Mouse (Mus musculus) kidney, embryonic 16.5 days (tissue): Measurements from ENCODE around the gene Cdyl2. TPM values are rescaled to one million over a fixed set of nuclear protein-coding genes. Genes with fewer than 3 reads are reported as not detected.

Source experiments
- ATAC-seq: fragments of 200-750 bp; cut with Nextera tagmentation; 2 replicates; pipeline ENCODE4 v1.8.0; 2017; ENCODE audit warnings: moderate TSS enrichment; ENCODE audit not compliant: low FRiP score, low TSS enrichment
- H3K27ac ChIP-seq: fragments of 300-500 bp; sonication (generic); 2 replicates; pipeline ENCODE4 v1.5.1; 2014; ENCODE audit warnings: low read length
- H3K27me3 ChIP-seq: fragments of 300-500 bp; sonication (generic); 2 replicates; pipeline ENCODE4 v1.6.1; 2014; ENCODE audit warnings: low read length, control low read depth, mixed read lengths; ENCODE audit not compliant: insufficient read depth
- H3K36me3 ChIP-seq: fragments of 300-500 bp; sonication (generic); 2 replicates; pipeline ENCODE4 v1.6.1; 2014; ENCODE audit warnings: low read length, control low read depth, mixed read lengths; ENCODE audit not compliant: insufficient read depth
- H3K4me1 ChIP-seq: fragments of 300-500 bp; sonication (generic); 2 replicates; pipeline ENCODE4 v1.6.1; 2014; ENCODE audit warnings: low read length, control low read depth, mixed read lengths; ENCODE audit not compliant: insufficient read depth
- H3K4me2 ChIP-seq: fragments of 300-500 bp; sonication (generic); replicated peaks from 2 replicates; pipeline ENCODE4 v1.6.1; 2014; ENCODE audit warnings: low read depth, low read length
- H3K4me3 ChIP-seq: fragments of 300-500 bp; sonication (generic); 2 replicates; pipeline ENCODE4 v1.5.1; 2014; ENCODE audit warnings: mild to moderate bottlenecking, low read length
- H3K9ac ChIP-seq: fragments of 300-500 bp; sonication (generic); replicated peaks from 2 replicates; pipeline ENCODE4 v1.6.1; 2014; ENCODE audit warnings: low read length
- H3K9me3 ChIP-seq: fragments of 300-500 bp; sonication (generic); 2 replicates; pipeline ENCODE4 v1.6.1; 2016; ENCODE audit warnings: low read length, control low read depth
- WGBS: fragments of 180-500 bp; shearing (Covaris S2); extraction: QIAGEN DNeasy Blood & Tissue Kit; methylation state at CpG from one replicate; pipeline ENCODE4 v1.1.7; 2014; 5-methylcytosine and 5-hydroxymethylcytosine counted together
- polyA plus RNA-seq: library from polyadenylated mRNA; unstranded; fragments of >200 nt; fragmentation: Nextera tagmentation; extraction: Ambion mirVana; gene quantifications from 2 replicates; pipeline ENCODE4 v1.2.1, GENCODE M21; 2015

Cdyl2 gene
- polyA plus RNA-seq, 1 experiment from 2014 or later = 9.9 TPM

DNA sequence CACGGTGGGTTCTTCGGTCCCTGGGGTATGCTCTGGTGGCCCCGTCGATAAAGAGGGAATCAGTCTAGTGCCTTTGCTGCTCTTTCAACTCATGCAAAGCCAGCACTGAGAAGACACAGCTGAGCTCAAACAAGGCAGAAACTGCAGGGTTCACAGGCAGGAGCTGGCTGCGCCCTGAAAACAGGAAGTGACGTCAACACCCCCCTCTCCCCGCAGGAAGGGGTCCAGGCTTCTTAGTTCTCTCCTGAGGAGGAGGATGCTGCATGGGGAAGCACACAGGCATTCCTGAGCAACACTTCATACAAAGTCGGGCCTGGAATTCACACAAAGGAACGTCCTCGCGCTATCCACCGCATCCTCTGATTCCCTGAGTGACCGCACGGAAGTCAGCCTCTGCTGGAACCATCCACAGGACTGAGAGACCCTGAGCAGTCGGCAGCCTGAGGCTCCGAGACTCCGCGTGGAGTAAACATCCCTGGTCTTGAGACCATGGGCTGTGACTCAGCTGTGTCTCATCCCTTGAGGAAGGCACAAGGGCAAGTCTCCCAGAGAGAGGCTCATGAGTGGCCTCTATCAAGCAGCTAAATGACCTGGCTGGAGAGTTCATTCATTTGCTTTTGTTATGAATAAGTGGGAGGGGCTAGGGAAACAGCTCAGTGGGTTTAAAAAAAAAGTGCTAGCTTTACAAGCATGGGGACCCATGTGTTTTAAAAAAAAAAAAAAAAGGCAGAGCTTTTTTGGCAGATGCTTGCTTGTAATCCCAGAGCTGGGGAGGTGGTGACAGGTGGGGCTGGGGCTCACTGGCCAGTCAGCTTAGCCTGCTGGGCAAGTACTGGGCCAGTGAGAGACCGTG lies 144.9 kb downstream of the Cdyl2 start:
- Histone ChIP-seq H3K9me3 (0 out of 2 replicates have a peak, but pooled peaks cover 6% of the 10 kb centered on the region), H3K4me2 (no peak overlapping the region), H3K4me3 (no peak overlapping the region), H3K27ac (no peak overlapping the region), H3K27me3 (no peaks in the 10 kb centered on the region), H3K36me3 (peaks cover 4% of the 10 kb centered on the region; the same call in 1 of the 2 replicates), H3K9ac (no peak overlapping the region), H3K4me1 (no peaks in the 10 kb centered on the region)
- ATAC-seq = no peak
- WGBS = 79% methylated on average over 19 of the region's 19 CpGs

DNA sequence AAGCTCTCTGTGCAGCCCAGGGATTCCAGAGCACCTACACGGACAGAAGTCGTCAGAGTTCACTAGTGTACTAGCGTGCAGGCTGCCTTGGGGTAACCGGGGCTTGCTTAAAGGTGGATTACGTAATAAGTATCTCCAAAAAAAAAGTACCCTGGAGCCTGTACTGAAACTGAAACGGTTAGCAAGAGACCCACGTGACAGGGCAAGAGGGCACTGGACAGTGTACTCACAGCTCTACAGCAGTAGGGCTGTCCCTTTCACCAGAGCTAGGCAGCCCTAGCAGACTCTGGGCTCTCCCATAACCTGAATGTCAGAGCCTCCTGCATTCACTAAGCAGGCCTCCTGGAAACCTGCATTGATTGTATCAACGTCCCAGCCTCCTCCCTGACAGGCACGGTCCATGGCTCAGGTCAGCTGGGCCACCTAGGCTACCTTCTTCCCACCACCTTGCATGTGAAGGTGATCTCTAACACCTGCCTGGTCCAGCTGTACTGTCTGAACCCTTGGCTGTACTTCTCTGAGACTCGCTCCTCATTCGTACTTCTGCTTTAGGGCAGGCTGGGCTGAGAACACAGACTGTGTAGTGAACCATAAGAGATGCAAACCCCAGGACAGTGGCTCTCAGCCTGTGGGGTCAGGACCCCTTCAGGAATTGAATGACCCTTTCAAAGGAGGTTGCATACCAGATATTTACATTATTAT lies 151.3 kb downstream of the Cdyl2 start:
- Histone ChIP-seq H3K4me3 (no peak overlapping the region), H3K4me2 (no peak overlapping the region), H3K9me3 (0 out of 2 replicates have a peak, but pooled peaks cover 6% of the 10 kb centered on the region), H3K9ac (no peak overlapping the region), H3K27me3 (no peaks in the 10 kb centered on the region), H3K4me1 (peaks cover 6% of the 10 kb centered on the region; the same call in 1 of the 2 replicates), H3K27ac (no peak overlapping the region), H3K36me3 (peaks cover 4% of the 10 kb centered on the region; the same call in 1 of the 2 replicates)
- no peak for ATAC-seq
- WGBS = 79% methylated on average over 11 of the region's 11 CpGs

DNA sequence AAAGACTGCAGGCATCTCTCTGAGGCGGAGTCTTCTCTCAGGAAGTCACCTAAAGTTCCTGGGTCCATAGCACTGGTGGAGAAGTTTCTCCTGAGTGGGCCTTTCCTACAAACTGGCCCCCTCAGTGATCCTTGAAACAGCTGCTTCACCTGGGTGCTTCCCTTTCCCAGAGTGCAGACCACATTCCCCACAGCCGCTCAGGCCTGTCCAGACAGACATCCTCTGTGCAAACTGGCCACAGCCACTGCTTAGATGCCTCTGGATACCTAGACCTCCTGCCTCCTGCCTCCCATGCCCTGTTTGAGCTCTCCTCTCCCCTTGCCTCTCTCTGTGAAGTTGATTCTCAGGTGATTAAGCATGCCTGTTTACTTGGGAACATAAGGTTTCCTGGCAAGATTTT lies 156.1 kb downstream of the Cdyl2 start:
- Histone ChIP-seq H3K4me2 (no peak overlapping the region), H3K36me3 (peaks cover 5% of the 10 kb centered on the region; the same call in 1 of the 2 replicates), H3K9ac (no peak overlapping the region), H3K9me3 (no peaks in the 10 kb centered on the region), H3K4me3 (no peak overlapping the region), H3K27ac (no peak overlapping the region), H3K4me1 (peaks cover 6% of the 10 kb centered on the region; the same call in 1 of the 2 replicates), H3K27me3 (no peaks in the 10 kb centered on the region)
- 75% methylated on average over 2 of the region's 2 CpGs for WGBS
- peak; percentile 73 for ATAC-seq

DNA sequence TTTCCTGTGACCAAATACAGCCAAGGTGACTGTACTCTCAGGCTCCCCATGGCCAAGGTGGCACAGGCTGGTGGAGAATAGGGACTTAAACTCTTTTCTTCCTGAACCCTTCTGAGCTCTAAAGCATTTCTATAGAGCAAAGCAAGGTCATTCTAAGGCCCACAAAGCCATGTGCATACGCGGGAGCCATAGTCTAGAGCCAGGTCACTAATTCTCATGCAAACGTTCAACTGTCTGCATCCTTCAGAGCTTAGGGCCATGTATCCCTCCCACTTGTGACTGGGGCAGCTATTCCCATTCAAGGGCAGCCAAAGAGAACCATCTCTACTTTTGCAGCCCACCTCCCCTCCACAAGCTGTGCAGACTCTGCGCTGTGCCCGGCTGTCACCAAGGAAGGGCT lies 159.7 kb downstream of the Cdyl2 start:
- no peak overlapping the region for H3K27ac ChIP-seq
- no peak overlapping the region for H3K4me3 ChIP-seq
- H3K9ac ChIP-seq = no peak overlapping the region
- peaks cover 6% of the 10 kb centered on the region; the same call in 1 of the 2 replicates for H3K4me1 ChIP-seq
- peaks cover 5% of the 10 kb centered on the region; the same call in 1 of the 2 replicates for H3K36me3 ChIP-seq
- WGBS = 93% methylated on average over 5 of the region's 5 CpGs
- H3K9me3 ChIP-seq = no peaks in the 10 kb centered on the region
- no peak for ATAC-seq
- no peak overlapping the region for H3K4me2 ChIP-seq
- no peaks in the 10 kb centered on the region for H3K27me3 ChIP-seq

GRCm38 (mm10) chr8:116552778-116553177 lies 180.0 kb downstream of the Cdyl2 start:
- Histone ChIP-seq H3K4me3 (no peak overlapping the region), H3K4me2 (no peak overlapping the region), H3K36me3 (no peaks in the 10 kb centered on the region), H3K9ac (no peak overlapping the region), H3K9me3 (no peaks in the 10 kb centered on the region), H3K4me1 (no peaks in the 10 kb centered on the region), H3K27me3 (no peaks in the 10 kb centered on the region), H3K27ac (no peak overlapping the region)
- 84% methylated on average over 3 of the region's 3 CpGs for WGBS
- ATAC-seq = no peak

- Histone ChIP-seq H3K27me3 (no peaks in the 10 kb centered on the region), H3K9me3 (no peaks in the 10 kb centered on the region), H3K27ac (no peak overlapping the region), H3K4me2 (no peak overlapping the region), H3K9ac (no peak overlapping the region), H3K36me3 (no peaks in the 10 kb centered on the region), H3K4me3 (no peak overlapping the region), H3K4me1 (no peaks in the 10 kb centered on the region)
- WGBS = 85% methylated on average over 6 of the region's 6 CpGs
- ATAC-seq = no peak
Measured at GRCm38 (mm10) chr8:116552255-116552654, 180.5 kb downstream of the Cdyl2 start.

DNA sequence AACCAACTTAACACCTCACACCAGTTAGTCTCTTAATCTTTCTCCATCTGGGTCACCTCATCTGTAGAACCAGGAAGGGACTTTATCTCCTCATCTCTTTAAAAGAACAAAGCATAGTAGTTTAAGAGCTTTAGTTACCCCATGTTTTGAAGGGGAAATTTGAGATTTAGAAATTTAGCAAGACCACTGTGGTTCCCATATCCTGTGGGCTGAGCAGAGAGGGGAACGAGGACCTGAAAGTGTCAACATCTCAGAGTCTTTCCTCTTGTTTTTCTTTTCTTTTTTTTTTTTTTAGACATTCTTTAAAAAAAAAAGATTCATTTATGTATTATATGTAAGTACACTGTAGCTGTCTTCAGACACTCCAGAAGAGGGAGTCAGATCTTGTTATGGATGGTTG lies 189.4 kb downstream of the Cdyl2 start:
- H3K27ac ChIP-seq = no peak overlapping the region
- no peak overlapping the region for H3K9ac ChIP-seq
- WGBS = 44% methylated on average over 1 of the region's 1 CpGs
- H3K4me1 ChIP-seq = no peaks in the 10 kb centered on the region
- ATAC-seq = no peak
- H3K36me3 ChIP-seq = no peaks in the 10 kb centered on the region
- H3K9me3 ChIP-seq = no peaks in the 10 kb centered on the region
- H3K4me3 ChIP-seq = no peak overlapping the region
- H3K4me2 ChIP-seq = no peak overlapping the region
- H3K27me3 ChIP-seq = no peaks in the 10 kb centered on the region

- H3K4me2 ChIP-seq = no peak overlapping the region
- H3K4me3 ChIP-seq = no peak overlapping the region
- WGBS = 86% methylated on average over 5 of the region's 5 CpGs
- H3K4me1 ChIP-seq = no peaks in the 10 kb centered on the region
- H3K27me3 ChIP-seq = no peaks in the 10 kb centered on the region
- H3K9me3 ChIP-seq = no peaks in the 10 kb centered on the region
- no peak overlapping the region for H3K9ac ChIP-seq
- H3K36me3 ChIP-seq = no peaks in the 10 kb centered on the region
- no peak overlapping the region for H3K27ac ChIP-seq
- ATAC-seq = no peak
Measured at GRCm38 (mm10) chr8:116542842-116543241, 189.9 kb downstream of the Cdyl2 start.

GRCm38 (mm10) chr8:116540136-116540535 lies 192.7 kb downstream of the Cdyl2 start:
- no peaks in the 10 kb centered on the region for H3K27me3 ChIP-seq
- H3K9me3 ChIP-seq = no peaks in the 10 kb centered on the region
- no peaks in the 10 kb centered on the region for H3K36me3 ChIP-seq
- H3K27ac ChIP-seq = no peak overlapping the region
- H3K4me2 ChIP-seq = no peak overlapping the region
- ATAC-seq = no peak
- 77% methylated on average over 1 of the region's 1 CpGs for WGBS
- no peak overlapping the region for H3K9ac ChIP-seq
- no peaks in the 10 kb centered on the region for H3K4me1 ChIP-seq
- H3K4me3 ChIP-seq = no peak overlapping the region

DNA sequence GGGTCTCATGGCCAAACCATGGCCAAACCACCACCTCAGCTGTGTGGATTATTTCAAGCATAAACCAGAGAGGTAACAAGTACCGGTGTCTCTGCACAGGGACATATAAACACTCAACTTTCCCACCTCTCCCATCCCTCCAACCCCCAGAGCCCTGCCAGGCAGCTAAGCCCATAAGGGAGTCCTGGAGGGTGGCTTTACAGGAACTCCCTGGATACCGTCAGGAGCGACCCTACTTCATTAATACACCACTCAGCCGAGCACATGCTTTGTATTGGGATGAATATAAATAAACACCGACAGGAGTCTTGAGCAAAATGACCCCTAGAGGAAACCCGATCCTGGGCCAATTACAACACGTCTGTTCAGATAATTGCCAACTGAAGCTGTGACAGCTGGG lies 194.0 kb downstream of the Cdyl2 start:
- H3K4me3 ChIP-seq = no peak overlapping the region
- WGBS = 27% methylated on average over 7 of the region's 7 CpGs
- no peaks in the 10 kb centered on the region for H3K9me3 ChIP-seq
- no peak for ATAC-seq
- H3K36me3 ChIP-seq = no peaks in the 10 kb centered on the region
- no peak overlapping the region for H3K9ac ChIP-seq
- no peaks in the 10 kb centered on the region for H3K4me1 ChIP-seq
- H3K27ac ChIP-seq = no peak overlapping the region
- no peak overlapping the region for H3K4me2 ChIP-seq
- H3K27me3 ChIP-seq = no peaks in the 10 kb centered on the region
